Comparison of ENCODE assay signal across 8 mouse cellular contexts in genomic region chr17:45557246-45557824, GRCm38 (mm10). TPM values are rescaled to one million over a fixed set of nuclear protein-coding genes. Genes with fewer than 3 reads are reported as not detected.
DNase-seq lines count a peak whose midpoint lies in the region; ATAC-seq and TF ChIP-seq lines count a peak whose summit lies in the region.

No protein-coding gene starts in this region.

- no peak overlapping the region for H3ac ChIP-seq in myocyte (ENCODE audit: control insufficient read depth, insufficient read length)

- peaks cover 21% of the 10 kb centered on the region for H3K4me1 ChIP-seq in hindbrain, embryonic 13.5 days (replicated peaks)
- peaks cover 11% of the 10 kb centered on the region for H3K4me1 ChIP-seq in hindbrain, embryonic 16.5 days (ENCODE audit: control insufficient read depth, insufficient read depth, low read depth, low read length)
- peaks cover 48% of the 10 kb centered on the region for H3K4me1 ChIP-seq in G1E (ENCODE audit: insufficient read depth, low read depth, low read length)
- H3K4me1 ChIP-seq in embryonic facial prominence, embryonic 14.5 days (ENCODE audit: control insufficient read depth, insufficient read depth, low read length): peaks cover 9% of the 10 kb centered on the region; the same call in 1 of the 2 replicates

- H3K79me2 ChIP-seq in myocyte (ENCODE audit: control insufficient read depth, insufficient read depth): no peaks in the 10 kb centered on the region

- no peak overlapping the region for H3K27ac ChIP-seq in hindbrain, embryonic 13.5 days
- H3K27ac ChIP-seq in hindbrain, embryonic 16.5 days (ENCODE audit: low read depth, low read length): no peak overlapping the region
- no peak overlapping the region for H3K27ac ChIP-seq in embryonic facial prominence, embryonic 14.5 days (replicated peaks; ENCODE audit: low read depth, low read length)

- TF ChIP-seq POLR2A in myocyte (IDR thresholded peaks at IDR 0.05; ENCODE audit: insufficient read length, low read depth): no peak

- H3K27me3 ChIP-seq in hindbrain, embryonic 13.5 days: peaks cover 22% of the 10 kb centered on the region
- peaks cover 2% of the 10 kb centered on the region for H3K27me3 ChIP-seq in hindbrain, embryonic 16.5 days (replicated peaks; ENCODE audit: control insufficient read depth, insufficient read depth, low read length)
- peaks cover 7% of the 10 kb centered on the region for H3K27me3 ChIP-seq in G1E (ENCODE audit: insufficient read depth, low read length)
- peaks cover 12% of the 10 kb centered on the region for H3K27me3 ChIP-seq in embryonic facial prominence, embryonic 14.5 days (replicated peaks; ENCODE audit: control insufficient read depth, insufficient read depth, low read length)
- no peaks in the 10 kb centered on the region for H3K27me3 ChIP-seq in myocyte (ENCODE audit: control insufficient read depth, insufficient read depth, insufficient read length)

- no peak for ATAC-seq in hindbrain, embryonic 13.5 days (ENCODE audit: low FRiP score)
- ATAC-seq in hindbrain, embryonic 16.5 days: no peak
- 0 out of 2 replicates have a peak, but pooled peaks have one; percentile 10 for ATAC-seq in G1E (ENCODE audit: extremely low read depth, insufficient number of reproducible peaks, low FRiP score, poor library complexity, severe bottlenecking)
- no peak for ATAC-seq in embryonic facial prominence, embryonic 14.5 days (ENCODE audit: low read depth)

- H3K4me2 ChIP-seq in hindbrain, embryonic 13.5 days: no peak overlapping the region
- H3K4me2 ChIP-seq in hindbrain, embryonic 16.5 days (ENCODE audit: low read length): no peak overlapping the region; the same call in 1 of the 2 replicates
- H3K4me2 ChIP-seq in embryonic facial prominence, embryonic 14.5 days (ENCODE audit: low read depth, low read length): 0 out of 2 replicates have a peak overlapping the region, but pooled peaks have one; percentile 23
- H3K4me2 ChIP-seq in myocyte (ENCODE audit: low read depth): peak overlapping the region; percentile 87

- H3K9me3 ChIP-seq in hindbrain, embryonic 13.5 days: no peaks in the 10 kb centered on the region
- no peaks in the 10 kb centered on the region for H3K9me3 ChIP-seq in hindbrain, embryonic 16.5 days (ENCODE audit: control insufficient read depth, low read length)
- no peaks in the 10 kb centered on the region for H3K9me3 ChIP-seq in G1E (replicated peaks)
- H3K9me3 ChIP-seq in embryonic facial prominence, embryonic 14.5 days (ENCODE audit: control insufficient read depth, low read length): no peaks in the 10 kb centered on the region

- TF ChIP-seq CTCF in G1E (IDR thresholded peaks at IDR 0.05; ENCODE audit: low read depth, low read length): no peak

- no peak overlapping the region for H3K4me3 ChIP-seq in hindbrain, embryonic 13.5 days
- no peak overlapping the region for H3K4me3 ChIP-seq in hindbrain, embryonic 16.5 days (ENCODE audit: low read length)
- peak overlapping the region; percentile 83 for H3K4me3 ChIP-seq in G1E (ENCODE audit: low read depth, low read length)
- no peak overlapping the region for H3K4me3 ChIP-seq in embryonic facial prominence, embryonic 14.5 days (ENCODE audit: low read depth, low read length)
- peak overlapping the region; percentile 48 for H3K4me3 ChIP-seq in myocyte

- 73% methylated on average over 7 of the region's 7 CpGs for WGBS in hindbrain, embryonic 13.5 days
- 69% methylated on average over 6 of the region's 7 CpGs for WGBS in hindbrain, embryonic 16.5 days
- WGBS in embryonic facial prominence, embryonic 14.5 days: 61% methylated on average over 7 of the region's 7 CpGs

- no peaks in the 10 kb centered on the region for H3K36me3 ChIP-seq in hindbrain, embryonic 13.5 days
- H3K36me3 ChIP-seq in hindbrain, embryonic 16.5 days (ENCODE audit: control insufficient read depth, insufficient read depth, low read length): no peaks in the 10 kb centered on the region
- H3K36me3 ChIP-seq in G1E (replicated peaks) (peaks cover 44% of the 10 kb centered on the region), myocyte (ENCODE audit: control insufficient read depth, insufficient read depth) (no peaks in the 10 kb centered on the region)
- H3K36me3 ChIP-seq in embryonic facial prominence, embryonic 14.5 days (ENCODE audit: control insufficient read depth, insufficient read depth, low read length): no peaks in the 10 kb centered on the region

- intact Hi-C loops in left cerebral cortex, postnatal 4 days (cut with DNase I): no loop called here

- H3K9ac ChIP-seq in hindbrain, embryonic 13.5 days: peak overlapping the region; percentile 43; the same call in 1 of the 2 replicates
- no peak overlapping the region; the same call in none of the 2 replicates for H3K9ac ChIP-seq in hindbrain, embryonic 16.5 days (ENCODE audit: low read depth, low read length)
- peak overlapping the region; percentile 14; the same call in 1 of the 2 replicates for H3K9ac ChIP-seq in embryonic facial prominence, embryonic 14.5 days (ENCODE audit: low read depth, low read length)

- DNase-seq in G1E (ENCODE audit: low spot score): no peak
- DNase-seq in embryonic facial prominence, embryonic 14.5 days (ENCODE audit: low spot score): no peak
- no peak for DNase-seq in layer of hippocampus, adult 18-20 months (ENCODE audit: low spot score in 2 of 2)
- no peak for DNase-seq in left cerebral cortex, postnatal 4 days
- DNase-seq in cerebellum, adult 9-10 months: no peak

TF ChIP-seq in myocyte, 11 proteins besides CTCF, POLR2A, EP300 and RAD21:
- TF ChIP-seq MYOD1 (IDR thresholded peaks at IDR 0.05; ENCODE audit: control insufficient read depth in 1 of 3, insufficient read length in 2 of 3, low read depth in 2 of 3) (no peak), TCF3 (IDR thresholded peaks at IDR 0.05; ENCODE audit: insufficient read length, low read depth) (no peak), USF1 (IDR thresholded peaks at IDR 0.05; ENCODE audit: low read depth) (no peak), REST (IDR thresholded peaks at IDR 0.05; ENCODE audit: insufficient read depth, insufficient read length) (no peak)

RNA-seq across cellular contexts. Expression of gene Nfkbie, which starts 1.8 kb away (rescaled TPM):
- 5.6 and 6.5 TPM in 2 replicates for polyA plus RNA-seq in hindbrain, embryonic 13.5 days (2015; fragmentation: Nextera tagmentation; extraction: Ambion mirVana)
- 6.1 and 6.8 TPM in 2 replicates for polyA plus RNA-seq in hindbrain, embryonic 16.5 days (2015; fragmentation: Nextera tagmentation; extraction: Ambion mirVana)
- total RNA-seq in G1E (2014; fragmentation: Nextera tagmentation): 5.1 and 5.9 TPM in 2 replicates
- total RNA-seq in G1E (2017): 11.0 and 11.1 TPM in 2 replicates
- polyA plus RNA-seq in G1E (2012): 8.6 and 9.2 TPM in 2 replicates
- 4.3 and 4.7 TPM in 2 replicates for polyA plus RNA-seq in embryonic facial prominence, embryonic 14.5 days (2014; fragmentation: Nextera tagmentation; extraction: Ambion mirVana)
- polyA plus RNA-seq in myocyte (2012; fragmentation: generic; extraction: Trizol): 7.3 TPM
- 1 to 10 TPM; 2.3 to 2.5 TPM for total RNA-seq in layer of hippocampus, adult 18-20 months (2021)
- 1 to 10 TPM; 2.4 to 2.7 TPM for total RNA-seq in left cerebral cortex, postnatal 4 days (2021)

RNA-seq across cellular contexts. Expression of gene Slc35b2, which starts 6.3 kb away (rescaled TPM):
- 86.5 and 91.1 TPM in 2 replicates for polyA plus RNA-seq in hindbrain, embryonic 13.5 days (2015; fragmentation: Nextera tagmentation; extraction: Ambion mirVana)
- 96.2 and 101 TPM in 2 replicates for polyA plus RNA-seq in hindbrain, embryonic 16.5 days (2015; fragmentation: Nextera tagmentation; extraction: Ambion mirVana)
- total RNA-seq in G1E (2014; fragmentation: Nextera tagmentation) (46.5 and 60.9 TPM in 2 replicates), G1E (2017) (65.9 and 77.1 TPM in 2 replicates)
- polyA plus RNA-seq in G1E (2012) (24.6 and 24.9 TPM in 2 replicates), myocyte (2012; fragmentation: generic; extraction: Trizol) (80.1 TPM)
- polyA plus RNA-seq in embryonic facial prominence, embryonic 14.5 days (2014; fragmentation: Nextera tagmentation; extraction: Ambion mirVana): 139 and 143 TPM in 2 replicates
- total RNA-seq in layer of hippocampus, adult 18-20 months (2021): 10 to 100 TPM; 26.2 to 29.9 TPM
- total RNA-seq in left cerebral cortex, postnatal 4 days (2021): 10 to 100 TPM; 39.2 to 40.2 TPM

RNA-seq across cellular contexts. Expression of gene Tmem151b, which starts 7.9 kb away (rescaled TPM):
- 26.6 and 27.3 TPM in 2 replicates for polyA plus RNA-seq in hindbrain, embryonic 13.5 days (2015; fragmentation: Nextera tagmentation; extraction: Ambion mirVana)
- polyA plus RNA-seq in hindbrain, embryonic 16.5 days (2015; fragmentation: Nextera tagmentation; extraction: Ambion mirVana): 29.3 and 31.7 TPM in 2 replicates
- total RNA-seq in G1E (2014; fragmentation: Nextera tagmentation): not detected in 2 replicates
- under 0.01 TPM in 1 of 2 replicates, not detected in the other for total RNA-seq in G1E (2017)
- not detected in 2 replicates for polyA plus RNA-seq in G1E (2012)
- 1.7 and 2.8 TPM in 2 replicates for polyA plus RNA-seq in embryonic facial prominence, embryonic 14.5 days (2014; fragmentation: Nextera tagmentation; extraction: Ambion mirVana)
- polyA plus RNA-seq in myocyte (2012; fragmentation: generic; extraction: Trizol): 0.30 TPM
- 100 to 1,000 TPM; 112 to 119 TPM for total RNA-seq in layer of hippocampus, adult 18-20 months (2021)
- 10 to 100 TPM; 90.3 to 92.2 TPM for total RNA-seq in left cerebral cortex, postnatal 4 days (2021)

RNA-seq across cellular contexts. Expression of gene Hsp90ab1, which starts 15.7 kb away (rescaled TPM):
- 1,593 and 1,619 TPM in 2 replicates for polyA plus RNA-seq in hindbrain, embryonic 13.5 days (2015; fragmentation: Nextera tagmentation; extraction: Ambion mirVana)
- 1,542 and 1,571 TPM in 2 replicates for polyA plus RNA-seq in hindbrain, embryonic 16.5 days (2015; fragmentation: Nextera tagmentation; extraction: Ambion mirVana)
- total RNA-seq in G1E (2014; fragmentation: Nextera tagmentation) (1,427 and 1,464 TPM in 2 replicates), G1E (2017) (1,152 and 1,547 TPM in 2 replicates)
- polyA plus RNA-seq in G1E (2012) (681 and 1,104 TPM in 2 replicates), myocyte (2012; fragmentation: generic; extraction: Trizol) (1,606 TPM)
- 1,431 and 1,467 TPM in 2 replicates for polyA plus RNA-seq in embryonic facial prominence, embryonic 14.5 days (2014; fragmentation: Nextera tagmentation; extraction: Ambion mirVana)
- total RNA-seq in layer of hippocampus, adult 18-20 months (2021): 1,000 to 10,000 TPM; 1,799 to 1,827 TPM
- 1,000 to 10,000 TPM; 1,680 to 1,682 TPM for total RNA-seq in left cerebral cortex, postnatal 4 days (2021)

RNA-seq across cellular contexts. Expression of gene Tcte1, which starts 34.1 kb away (rescaled TPM):
- 3.0 TPM in 2 replicates for polyA plus RNA-seq in hindbrain, embryonic 13.5 days (2015; fragmentation: Nextera tagmentation; extraction: Ambion mirVana)
- polyA plus RNA-seq in hindbrain, embryonic 16.5 days (2015; fragmentation: Nextera tagmentation; extraction: Ambion mirVana): 6.1 and 6.3 TPM in 2 replicates
- total RNA-seq in G1E (2014; fragmentation: Nextera tagmentation) (not detected in 2 replicates), G1E (2017) (0.12 TPM in 1 of 2 replicates, not detected in the other)
- polyA plus RNA-seq in G1E (2012) (not detected in 2 replicates), myocyte (2012; fragmentation: generic; extraction: Trizol) (not detected)
- polyA plus RNA-seq in embryonic facial prominence, embryonic 14.5 days (2014; fragmentation: Nextera tagmentation; extraction: Ambion mirVana): 0.93 and 2.7 TPM in 2 replicates
- 1 to 10 TPM in 1 of 2 experiments, under 1 TPM in 1; 0.91 to 1.6 TPM for total RNA-seq in layer of hippocampus, adult 18-20 months (2021)
- under 1 TPM; 0.58 to 0.64 TPM for total RNA-seq in left cerebral cortex, postnatal 4 days (2021)

Comparison
In these comparisons a context has a peak if more than half of its experiments do, and no peak if none do; other contexts are left out.
1. H3K4me2 ChIP-seq: peak in embryonic facial prominence, embryonic 14.5 days (single experiment) and myocyte (single experiment); none in hindbrain, embryonic 13.5 days (single experiment) and hindbrain, embryonic 16.5 days (single experiment).
2. H3K4me3 ChIP-seq: peak in G1E (single experiment) and myocyte (single experiment); none in hindbrain, embryonic 13.5 days (single experiment), hindbrain, embryonic 16.5 days (single experiment) and embryonic facial prominence, embryonic 14.5 days (single experiment).